Mouse (Mus musculus): Measurements from ENCODE around the gene Nup153. TPM values are rescaled to one million over a fixed set of nuclear protein-coding genes. Genes with fewer than 3 reads are reported as not detected.

Nup153 gene
- polyA plus RNA-seq, 1 experiment: 28.4 TPM

GRCm38 (mm10) chr13:46757946-46758345 is 30.2 kb upstream of the Nup153 start:
- no peaks in the 10 kb centered on the region for H3K4me1 ChIP-seq (ENCODE audit: control insufficient read depth, insufficient read depth, low read length)
- H3K27ac ChIP-seq (ENCODE audit: insufficient read depth, low read length): no peak overlapping the region
- no peak for TF ChIP-seq POLR2A (IDR thresholded peaks at IDR 0.05; ENCODE audit: extremely low read depth, insufficient read depth, low read length)
- no peak for TF ChIP-seq CTCF (IDR thresholded peaks at IDR 0.05; ENCODE audit: extremely low read depth, insufficient read depth, low read length)
- H3K4me3 ChIP-seq (ENCODE audit: insufficient read depth, low read length): no peak overlapping the region

GRCm38 (mm10) chr13:46753294-46753693 is 25.6 kb upstream of the Nup153 start:
- Histone ChIP-seq H3K27ac (ENCODE audit: insufficient read depth, low read length) (no peak overlapping the region), H3K4me3 (ENCODE audit: insufficient read depth, low read length) (no peak overlapping the region), H3K4me1 (ENCODE audit: control insufficient read depth, insufficient read depth, low read length) (no peaks in the 10 kb centered on the region)
- TF ChIP-seq CTCF (IDR thresholded peaks at IDR 0.05; ENCODE audit: extremely low read depth, insufficient read depth, low read length) (no peak), POLR2A (IDR thresholded peaks at IDR 0.05; ENCODE audit: extremely low read depth, insufficient read depth, low read length) (no peak)

DNA sequence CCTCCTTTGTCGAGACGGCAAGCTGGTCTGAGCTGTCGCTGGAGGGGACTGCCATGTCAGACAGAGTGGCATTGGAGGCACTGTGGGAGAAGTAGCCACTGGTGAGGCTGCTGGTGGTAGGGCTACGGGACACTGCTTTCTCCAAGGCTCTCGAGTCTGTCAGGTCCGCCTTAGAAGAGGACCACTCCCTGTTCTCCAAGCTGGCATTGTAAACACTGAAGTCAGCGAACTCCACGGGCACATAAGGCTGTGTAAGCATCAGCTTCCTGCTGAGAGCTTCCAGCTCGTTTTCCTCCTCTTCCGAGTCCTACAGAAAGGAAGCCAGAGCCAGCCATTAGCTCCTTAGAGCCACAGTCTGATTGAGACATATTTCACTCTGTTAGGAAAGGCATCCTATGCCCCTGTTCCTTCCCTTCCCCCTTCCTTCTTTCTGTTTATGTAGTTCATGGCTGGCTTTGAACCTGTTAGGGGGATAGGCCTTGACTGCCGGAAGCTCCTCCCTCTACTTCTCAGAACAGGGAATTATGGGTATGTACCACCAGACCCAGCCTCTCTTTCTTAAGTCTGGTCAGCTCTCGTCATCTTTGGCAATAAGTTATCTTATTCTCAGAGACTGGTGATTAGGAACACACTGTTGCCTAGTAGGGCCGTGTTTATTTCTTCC is 25.0 kb upstream of the Nup153 start:
- H3K27ac ChIP-seq (ENCODE audit: insufficient read depth, low read length): no peak overlapping the region
- no peak for TF ChIP-seq POLR2A (IDR thresholded peaks at IDR 0.05; ENCODE audit: extremely low read depth, insufficient read depth, low read length)
- TF ChIP-seq CTCF (IDR thresholded peaks at IDR 0.05; ENCODE audit: extremely low read depth, insufficient read depth, low read length): no peak
- H3K4me3 ChIP-seq (ENCODE audit: insufficient read depth, low read length): no peak overlapping the region
- no peaks in the 10 kb centered on the region for H3K4me1 ChIP-seq (ENCODE audit: control insufficient read depth, insufficient read depth, low read length)

DNA sequence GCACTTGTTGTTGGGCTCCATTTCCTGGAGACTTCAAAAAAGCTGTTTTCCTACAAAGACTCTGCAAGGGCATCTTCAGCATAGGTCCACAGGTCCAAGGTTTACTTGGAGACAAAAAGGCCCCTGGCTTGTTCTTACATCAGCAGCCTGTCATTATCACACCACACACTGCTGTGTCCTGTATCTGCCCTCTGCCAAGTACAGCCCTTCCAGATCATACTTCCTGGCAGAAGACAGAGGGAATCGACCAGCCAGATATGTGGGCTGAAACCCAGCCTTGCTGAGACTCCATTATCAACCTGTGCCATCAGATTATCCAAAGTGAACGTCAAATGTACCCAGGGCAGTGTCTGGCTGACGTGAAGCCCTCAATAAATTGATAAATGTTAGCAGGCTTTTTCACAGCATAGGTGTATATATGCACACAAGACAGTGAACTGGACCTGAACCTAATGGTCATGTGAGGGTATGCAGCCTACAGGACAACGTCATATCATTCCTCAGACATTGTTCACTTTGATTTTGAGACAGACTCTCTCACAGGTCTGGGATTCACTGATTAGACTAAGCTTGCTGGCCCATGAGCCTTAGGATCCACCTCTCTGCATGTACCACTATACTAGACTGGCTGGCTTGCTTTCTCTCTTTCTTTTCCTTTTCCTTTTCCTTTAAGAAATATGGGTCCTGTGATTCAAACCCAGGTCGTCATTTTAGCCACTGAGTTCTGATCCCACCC is 20.6 kb upstream of the Nup153 start:
- H3K4me3 ChIP-seq (ENCODE audit: insufficient read depth, low read length): no peak overlapping the region
- TF ChIP-seq CTCF (IDR thresholded peaks at IDR 0.05; ENCODE audit: extremely low read depth, insufficient read depth, low read length) (no peak), POLR2A (IDR thresholded peaks at IDR 0.05; ENCODE audit: extremely low read depth, insufficient read depth, low read length) (no peak)
- no peaks in the 10 kb centered on the region for H3K4me1 ChIP-seq (ENCODE audit: control insufficient read depth, insufficient read depth, low read length)
- H3K27ac ChIP-seq (ENCODE audit: insufficient read depth, low read length): no peak overlapping the region

GRCm38 (mm10) chr13:46743821-46744220 is 16.1 kb upstream of the Nup153 start:
- no peak overlapping the region for H3K4me3 ChIP-seq (ENCODE audit: insufficient read depth, low read length)
- TF ChIP-seq CTCF (IDR thresholded peaks at IDR 0.05; ENCODE audit: extremely low read depth, insufficient read depth, low read length) (no peak), POLR2A (IDR thresholded peaks at IDR 0.05; ENCODE audit: extremely low read depth, insufficient read depth, low read length) (no peak)
- H3K4me1 ChIP-seq (ENCODE audit: control insufficient read depth, insufficient read depth, low read length): peaks cover 4% of the 10 kb centered on the region
- no peak overlapping the region for H3K27ac ChIP-seq (ENCODE audit: insufficient read depth, low read length)

DNA sequence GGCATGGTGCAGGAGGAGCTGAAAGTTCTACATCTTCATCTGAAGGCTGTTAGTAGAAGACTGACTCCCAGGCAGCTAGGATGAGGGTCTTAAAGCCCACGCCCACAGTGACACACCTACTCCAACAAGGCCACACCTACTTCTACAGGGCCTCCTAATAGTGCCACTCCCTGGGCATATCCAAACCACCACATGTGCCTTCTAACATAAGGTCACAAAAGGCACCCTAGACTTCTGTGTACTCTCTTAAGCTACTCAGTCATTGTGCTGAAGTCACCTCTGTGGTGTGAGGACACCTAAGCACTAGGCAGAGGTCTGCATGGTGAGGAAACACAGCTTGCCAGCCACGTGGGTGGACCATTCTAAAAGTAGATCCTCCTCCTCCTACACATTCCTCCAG is 14.6 kb upstream of the Nup153 start:
- H3K4me3 ChIP-seq (ENCODE audit: insufficient read depth, low read length): no peak overlapping the region
- peaks cover 4% of the 10 kb centered on the region for H3K4me1 ChIP-seq (ENCODE audit: control insufficient read depth, insufficient read depth, low read length)
- no peak overlapping the region for H3K27ac ChIP-seq (ENCODE audit: insufficient read depth, low read length)
- TF ChIP-seq CTCF (IDR thresholded peaks at IDR 0.05; ENCODE audit: extremely low read depth, insufficient read depth, low read length): no peak
- no peak for TF ChIP-seq POLR2A (IDR thresholded peaks at IDR 0.05; ENCODE audit: extremely low read depth, insufficient read depth, low read length)

DNA sequence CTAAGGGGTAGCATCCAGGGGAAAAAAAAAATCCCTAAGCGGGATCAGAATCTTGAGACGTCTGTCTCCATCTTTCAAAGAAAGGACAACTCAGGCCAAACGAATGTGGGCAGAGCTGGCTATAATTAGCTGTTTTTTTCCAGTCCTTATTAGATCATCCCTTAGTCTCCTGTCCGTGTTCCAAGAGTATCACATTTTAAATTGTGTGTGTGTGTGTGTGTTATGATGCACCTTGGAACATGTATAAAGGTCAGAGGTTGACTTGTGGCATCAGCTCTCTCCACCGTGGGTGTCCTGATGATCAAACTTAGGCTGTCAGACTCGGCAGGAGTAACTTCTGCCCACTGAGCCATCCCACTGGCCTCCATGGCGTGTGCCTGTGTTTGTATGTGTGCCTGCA is 11.7 kb upstream of the Nup153 start:
- Histone ChIP-seq H3K27ac (ENCODE audit: insufficient read depth, low read length) (no peak overlapping the region), H3K4me3 (ENCODE audit: insufficient read depth, low read length) (no peak overlapping the region), H3K4me1 (ENCODE audit: control insufficient read depth, insufficient read depth, low read length) (peaks cover 6% of the 10 kb centered on the region)
- TF ChIP-seq CTCF (IDR thresholded peaks at IDR 0.05; ENCODE audit: extremely low read depth, insufficient read depth, low read length): no peak
- no peak for TF ChIP-seq POLR2A (IDR thresholded peaks at IDR 0.05; ENCODE audit: extremely low read depth, insufficient read depth, low read length)

- TF ChIP-seq CTCF (IDR thresholded peaks at IDR 0.05; ENCODE audit: extremely low read depth, insufficient read depth, low read length): no peak
- no peak for TF ChIP-seq POLR2A (IDR thresholded peaks at IDR 0.05; ENCODE audit: extremely low read depth, insufficient read depth, low read length)
- H3K27ac ChIP-seq (ENCODE audit: insufficient read depth, low read length): no peak overlapping the region
- H3K4me1 ChIP-seq (ENCODE audit: control insufficient read depth, insufficient read depth, low read length): peaks cover 3% of the 10 kb centered on the region
- H3K4me3 ChIP-seq (ENCODE audit: insufficient read depth, low read length): no peak overlapping the region
Observed at GRCm38 (mm10) chr13:46737482-46737881, 9.7 kb upstream of the Nup153 start.

- Histone ChIP-seq H3K4me3 (ENCODE audit: insufficient read depth, low read length) (peak overlapping the region; percentile 45), H3K4me1 (ENCODE audit: control insufficient read depth, insufficient read depth, low read length) (peaks cover 2% of the 10 kb centered on the region; the same call in 1 of the 2 replicates), H3K27ac (ENCODE audit: insufficient read depth, low read length) (no peak overlapping the region)
- no peak for TF ChIP-seq POLR2A (IDR thresholded peaks at IDR 0.05; ENCODE audit: extremely low read depth, insufficient read depth, low read length)
- TF ChIP-seq CTCF (IDR thresholded peaks at IDR 0.05; ENCODE audit: extremely low read depth, insufficient read depth, low read length): no peak
Observed at GRCm38 (mm10) chr13:46736479-46736865, 8.7 kb upstream of the Nup153 start.

Measured in cortical plate, adult 2 months (tissue).